In the genomic region with DNA sequence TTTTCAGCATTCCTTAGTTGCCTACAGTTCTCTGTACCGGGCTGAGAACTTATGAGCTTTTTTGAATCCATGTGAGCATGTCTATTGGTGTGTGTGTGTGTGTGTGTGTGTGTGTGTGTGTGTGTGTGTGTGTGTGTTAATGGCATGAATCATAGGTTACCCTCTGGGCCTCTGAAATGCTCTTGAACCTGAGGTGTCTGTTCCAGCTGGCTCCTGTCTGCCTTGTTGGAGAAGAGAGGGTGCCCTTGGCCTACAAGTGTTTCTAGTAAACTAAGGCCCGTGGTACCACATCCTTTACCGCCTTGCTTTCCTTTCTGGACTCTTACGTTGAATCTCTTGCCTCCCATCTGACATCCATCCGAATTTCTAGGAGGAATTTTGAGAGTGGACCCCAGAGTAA, we compare ENCODE assay signal across 27 mouse cellular contexts. TPM values are rescaled to one million over a fixed set of nuclear protein-coding genes. Genes with fewer than 3 reads are reported as not detected.
A peak's percentile ranks its signal among the peaks of the same experiment; 100 is the strongest.
DNase-seq lines count a peak whose midpoint lies in the region; ATAC-seq and TF ChIP-seq lines count a peak whose summit lies in the region.
"Had no signal": no experiment of that assay in that cellular context is flagged by ENCODE, and none has a peak within 500 bp of the region (broad histone marks: within the 10 kb centered on the region; RNA-seq: fewer than 3 reads in every experiment).

No protein-coding gene starts in this region.

- DNase-seq in adrenal gland, postnatal 10 days: peak; percentile 30
- no peak for DNase-seq in adrenal gland, postnatal 25 days
- no peak for DNase-seq in heart, adult 11 months
- DNase-seq in lung, postnatal 0 days (ENCODE audit: low spot score): peak; percentile 52
- no peak for DNase-seq in lung, postnatal 10 days
- DNase-seq in gastrocnemius, postnatal 10 days: no peak
- DNase-seq: B cell, adult 2 months; cerebellum, adult 11 months; cerebellum, adult 2 months; cerebellum, adult 9-11 months; cerebellum, postnatal 25 days; forebrain, postnatal 0 days; gastrocnemius, adult 2 months; gastrocnemius, postnatal 25 days; heart, postnatal 14 days; heart, postnatal 4 days had no signal

- TF ChIP-seq POLR2A in small intestine, adult 2 months (IDR thresholded peaks at IDR 0.05; ENCODE audit: low read depth, low read length): no peak

- no peaks in the 10 kb centered on the region for H3K27me3 ChIP-seq in heart, embryonic 13.5 days (replicated peaks)
- H3K27me3 ChIP-seq in lung, postnatal 0 days (replicated peaks; ENCODE audit: insufficient read depth, low read length): no peaks in the 10 kb centered on the region
- H3K27me3 ChIP-seq in small intestine, adult 2 months (ENCODE audit: control insufficient read depth, insufficient read depth, low read length): no peaks in the 10 kb centered on the region
- H3K27me3 ChIP-seq: CH12.LX; embryonic facial prominence, embryonic 12.5 days; embryonic facial prominence, embryonic 15.5 days; heart, embryonic 12.5 days; Patski had no signal

- no peak for ATAC-seq in heart, embryonic 13.5 days (ENCODE audit: extremely low read depth, insufficient number of reproducible peaks, low FRiP score, low TSS enrichment)
- peak; percentile 55 for ATAC-seq in lung, postnatal 0 days
- ATAC-seq: forebrain, embryonic 14.5 days; forebrain, postnatal 0 days; hindbrain, postnatal 0 days; Patski had no signal

- no peak overlapping the region for H3K4me2 ChIP-seq in heart, embryonic 13.5 days
- no peak overlapping the region for H3K4me2 ChIP-seq in lung, postnatal 0 days (replicated peaks; ENCODE audit: low read depth, low read length)
- H3K4me2 ChIP-seq: embryonic facial prominence, embryonic 12.5 days; embryonic facial prominence, embryonic 15.5 days; heart, embryonic 12.5 days; hindbrain, embryonic 14.5 days had no signal

- H3K36me3 ChIP-seq in heart, embryonic 13.5 days: peaks cover 12% of the 10 kb centered on the region
- no peaks in the 10 kb centered on the region for H3K36me3 ChIP-seq in lung, postnatal 0 days (ENCODE audit: insufficient read depth, low read length)
- peaks cover 25% of the 10 kb centered on the region for H3K36me3 ChIP-seq in small intestine, adult 2 months (ENCODE audit: control insufficient read depth, insufficient read depth, low read length)
- H3K36me3 ChIP-seq: G1E had no signal

- H3K4me3 ChIP-seq in heart, embryonic 13.5 days: no peak overlapping the region
- H3K4me3 ChIP-seq in lung, postnatal 0 days (ENCODE audit: low read depth, low read length): no peak overlapping the region
- H3K4me3 ChIP-seq in small intestine, adult 2 months (ENCODE audit: low read depth, low read length): no peak overlapping the region
- H3K4me3 ChIP-seq: embryonic facial prominence, embryonic 12.5 days; embryonic facial prominence, embryonic 15.5 days; gastrocnemius, adult 2 months; heart, embryonic 12.5 days had no signal

- WGBS in heart, embryonic 13.5 days: 79% methylated on average over 5 of the region's 5 CpGs
- WGBS in lung, postnatal 0 days: 45% methylated on average over 5 of the region's 5 CpGs
- 57% methylated on average over 5 of the region's 5 CpGs for WGBS in small intestine, adult 2 months

- H3K27ac ChIP-seq in heart, embryonic 13.5 days (replicated peaks): 0 out of 2 replicates have a peak overlapping the region, but pooled peaks have one; percentile 12
- H3K27ac ChIP-seq in lung, postnatal 0 days (ENCODE audit: low read length): no peak overlapping the region
- peak overlapping the region; percentile 97 for H3K27ac ChIP-seq in small intestine, adult 2 months (ENCODE audit: insufficient read depth, low read depth, low read length)
- H3K27ac ChIP-seq: embryonic facial prominence, embryonic 12.5 days; embryonic facial prominence, embryonic 15.5 days; gastrocnemius, adult 2 months; hindbrain, embryonic 14.5 days; hindbrain, postnatal 0 days had no signal

- no peak for TF ChIP-seq CTCF in lung, postnatal 0 days (IDR thresholded peaks at IDR 0.05)
- no peak for TF ChIP-seq CTCF in small intestine, adult 2 months (IDR thresholded peaks at IDR 0.05; ENCODE audit: extremely low read depth, insufficient read length, insufficient replicate concordance, low read depth, low read length)

- H3K4me1 ChIP-seq in heart, embryonic 13.5 days: peaks cover 27% of the 10 kb centered on the region
- peaks cover 5% of the 10 kb centered on the region; the same call in 1 of the 2 replicates for H3K4me1 ChIP-seq in lung, postnatal 0 days (ENCODE audit: insufficient read depth, low read depth, low read length)
- H3K4me1 ChIP-seq in small intestine, adult 2 months (ENCODE audit: control insufficient read depth, insufficient read depth, insufficient read length, low read length): peaks cover 17% of the 10 kb centered on the region; the same call in 1 of the 2 replicates
- H3K4me1 ChIP-seq: embryonic facial prominence, embryonic 12.5 days; embryonic facial prominence, embryonic 15.5 days had no signal

- no peaks in the 10 kb centered on the region; the same call in 1 of the 2 replicates for H3K9me3 ChIP-seq in heart, embryonic 13.5 days
- H3K9me3 ChIP-seq in lung, postnatal 0 days (ENCODE audit: low read length): no peaks in the 10 kb centered on the region
- H3K9me3 ChIP-seq: embryonic facial prominence, embryonic 15.5 days; G1E had no signal

- H3K9ac ChIP-seq in heart, embryonic 13.5 days: no peak overlapping the region
- no peak overlapping the region for H3K9ac ChIP-seq in lung, postnatal 0 days (replicated peaks; ENCODE audit: low read depth)
- H3K9ac ChIP-seq: embryonic facial prominence, embryonic 12.5 days; embryonic facial prominence, embryonic 15.5 days; forebrain, postnatal 0 days; heart, embryonic 12.5 days; hindbrain, embryonic 14.5 days had no signal

- TF ChIP-seq EP300 in lung, postnatal 0 days (IDR thresholded peaks at IDR 0.05): no peak

RNA-seq across cellular contexts. Expression of a gene that starts 27.3 kb away (rescaled TPM):
- total RNA-seq in adrenal gland, postnatal 10 days (2021): 10 to 100 TPM in 1 of 2 experiments, 1 to 10 TPM in 1; 10.0 to 12.9 TPM
- 6.6 and 9.9 TPM in 2 replicates for total RNA-seq in adrenal gland, postnatal 25 days (2021)
- 3.9 and 4.0 TPM in 2 replicates for polyA plus RNA-seq in heart, embryonic 13.5 days (2015; fragmentation: Nextera tagmentation; extraction: Ambion mirVana)
- 8.3 and 10.4 TPM in 2 replicates for polyA plus RNA-seq in lung, postnatal 0 days (2015; fragmentation: Nextera tagmentation; extraction: Ambion mirVana)
- polyA plus RNA-seq in small intestine, adult 2 months (2012; rRNA removed): 5.6 and 11.0 TPM in 2 replicates
- 1 to 10 TPM; 4.5 TPM for total RNA-seq in gastrocnemius, postnatal 10 days (2021)
- polyA plus RNA-seq: G1E had no signal

RNA-seq across cellular contexts. Expression of a gene that starts 38.9 kb away (rescaled TPM):
- total RNA-seq in adrenal gland, postnatal 10 days (2021): 10 to 100 TPM; 60.5 to 85.7 TPM
- 82.1 and 86.1 TPM in 2 replicates for total RNA-seq in adrenal gland, postnatal 25 days (2021)
- 38.8 and 42.9 TPM in 2 replicates for polyA plus RNA-seq in heart, embryonic 13.5 days (2015; fragmentation: Nextera tagmentation; extraction: Ambion mirVana)
- polyA plus RNA-seq in lung, postnatal 0 days (2015; fragmentation: Nextera tagmentation; extraction: Ambion mirVana): 15.9 and 20.4 TPM in 2 replicates
- polyA plus RNA-seq in small intestine, adult 2 months (2012; rRNA removed): 7.8 and 19.1 TPM in 2 replicates
- total RNA-seq in gastrocnemius, postnatal 10 days (2021): 10 to 100 TPM; 38.0 to 54.1 TPM

Comparison
In these comparisons a context has a peak if more than half of its experiments do, and no peak if none do; other contexts are left out.
1. DNase-seq: peak in adrenal gland, postnatal 10 days (single experiment) and lung, postnatal 0 days (single experiment); none in adrenal gland, postnatal 25 days (single experiment), heart, adult 11 months (single experiment), lung, postnatal 10 days (single experiment) and gastrocnemius, postnatal 10 days (single experiment).